Mouse (Mus musculus) brown adipose tissue, adult 24 weeks (tissue): ENCODE results near the gene Timp4. TPM values are rescaled to one million over a fixed set of nuclear protein-coding genes. Genes with fewer than 3 reads are reported as not detected.
A peak's percentile ranks its signal among the peaks of the same experiment; 100 is the strongest.

Experiments
- H3K27ac ChIP-seq: fragments of 200-500 bp; replicated peaks from 2 replicates; pipeline ENCODE4 v1.5.1; 2012; ENCODE audit warnings: low read depth, mild to moderate bottlenecking, low read length
- H3K4me1 ChIP-seq: fragments of 200-500 bp; 2 replicates; pipeline ENCODE4 v1.6.1; 2012; ENCODE audit warnings: low read length, mixed read lengths; ENCODE audit not compliant: control insufficient read depth, insufficient read depth, insufficient read length
- H3K4me3 ChIP-seq: fragments of 200-500 bp; 2 replicates; pipeline ENCODE4 v1.5.1; 2012; ENCODE audit warnings: low read depth, mild to moderate bottlenecking, low read length, moderate library complexity; ENCODE audit not compliant: insufficient read depth
- polyA plus RNA-seq: library from polyadenylated mRNA; stranded (reverse); fragments of >200 nt; gene quantifications from 2 replicates; pipeline ENCODE4 v1.2.4, GENCODE M21; 2012; ENCODE audit not compliant: missing spikeins, insufficient read depth, insufficient read length

Timp4 gene
- polyA plus RNA-seq, 1 experiment, result 11.1 TPM

DNA sequence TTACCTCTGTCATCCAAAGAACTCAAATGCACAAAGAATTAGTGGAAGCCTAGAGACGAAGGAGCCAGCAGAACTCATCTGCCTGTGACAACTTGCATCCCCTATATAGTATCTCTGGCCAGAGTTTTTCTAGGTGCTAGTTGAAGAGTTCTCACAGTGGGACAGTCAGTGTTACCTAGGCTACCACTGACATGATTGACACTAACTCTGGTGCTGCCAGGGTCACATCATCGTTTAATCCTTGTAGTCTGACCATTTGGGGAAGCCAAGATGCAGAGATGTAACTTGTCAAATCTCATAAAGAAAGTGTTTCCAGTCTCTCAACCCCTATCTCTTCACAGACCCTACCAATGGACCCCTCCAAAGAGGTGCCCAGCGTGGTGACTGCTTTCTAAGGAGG, 19.3 kb upstream of the Timp4 start:
- Histone ChIP-seq H3K27ac (peak overlapping the region; percentile 78), H3K4me3 (no peak overlapping the region), H3K4me1 (peaks cover 46% of the 10 kb centered on the region)

DNA sequence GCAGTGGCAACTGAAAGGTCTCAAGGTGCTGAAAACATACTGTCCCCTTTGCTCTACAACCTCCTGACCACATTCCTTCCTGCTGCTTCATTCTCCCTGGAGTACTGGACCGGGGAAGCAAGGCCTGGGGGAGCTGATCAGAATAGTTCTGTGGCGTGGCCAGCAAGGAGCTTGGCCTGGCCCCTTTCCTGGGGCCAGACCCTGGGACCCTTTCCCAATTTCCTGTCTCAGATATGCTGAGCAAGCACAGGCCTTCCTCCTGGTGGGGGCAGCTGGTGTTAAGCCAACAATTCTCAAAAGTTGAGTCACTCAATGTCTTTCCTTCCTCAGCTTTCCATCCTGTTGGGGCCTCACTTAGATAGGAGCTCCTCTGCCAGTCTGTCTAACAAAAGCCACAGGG, 18.1 kb upstream of the Timp4 start:
- no peak overlapping the region for H3K4me3 ChIP-seq
- peaks cover 48% of the 10 kb centered on the region for H3K4me1 ChIP-seq
- peak overlapping the region; percentile 96 for H3K27ac ChIP-seq

DNA sequence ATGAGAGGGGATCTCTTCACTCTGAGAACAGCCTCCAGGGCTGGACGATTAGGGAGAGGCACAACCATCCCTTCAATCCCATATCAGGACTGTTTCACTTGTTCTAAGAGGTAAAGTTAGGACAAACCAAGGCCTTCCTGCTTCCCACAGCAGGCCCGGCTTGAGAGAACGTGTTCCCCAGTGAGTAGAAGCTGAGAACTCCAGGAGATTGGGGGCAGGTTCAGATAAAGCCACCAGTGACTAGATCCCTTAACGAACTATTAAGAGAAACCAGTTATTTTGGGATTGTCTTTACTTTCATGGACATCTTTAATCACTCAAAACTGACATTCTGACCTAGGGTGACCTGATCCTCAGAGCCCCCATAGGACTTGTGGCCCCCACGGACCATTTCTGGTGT, 17.6 kb upstream of the Timp4 start:
- Histone ChIP-seq H3K4me3 (no peak overlapping the region), H3K27ac (peak overlapping the region; percentile 96), H3K4me1 (peaks cover 48% of the 10 kb centered on the region)

DNA sequence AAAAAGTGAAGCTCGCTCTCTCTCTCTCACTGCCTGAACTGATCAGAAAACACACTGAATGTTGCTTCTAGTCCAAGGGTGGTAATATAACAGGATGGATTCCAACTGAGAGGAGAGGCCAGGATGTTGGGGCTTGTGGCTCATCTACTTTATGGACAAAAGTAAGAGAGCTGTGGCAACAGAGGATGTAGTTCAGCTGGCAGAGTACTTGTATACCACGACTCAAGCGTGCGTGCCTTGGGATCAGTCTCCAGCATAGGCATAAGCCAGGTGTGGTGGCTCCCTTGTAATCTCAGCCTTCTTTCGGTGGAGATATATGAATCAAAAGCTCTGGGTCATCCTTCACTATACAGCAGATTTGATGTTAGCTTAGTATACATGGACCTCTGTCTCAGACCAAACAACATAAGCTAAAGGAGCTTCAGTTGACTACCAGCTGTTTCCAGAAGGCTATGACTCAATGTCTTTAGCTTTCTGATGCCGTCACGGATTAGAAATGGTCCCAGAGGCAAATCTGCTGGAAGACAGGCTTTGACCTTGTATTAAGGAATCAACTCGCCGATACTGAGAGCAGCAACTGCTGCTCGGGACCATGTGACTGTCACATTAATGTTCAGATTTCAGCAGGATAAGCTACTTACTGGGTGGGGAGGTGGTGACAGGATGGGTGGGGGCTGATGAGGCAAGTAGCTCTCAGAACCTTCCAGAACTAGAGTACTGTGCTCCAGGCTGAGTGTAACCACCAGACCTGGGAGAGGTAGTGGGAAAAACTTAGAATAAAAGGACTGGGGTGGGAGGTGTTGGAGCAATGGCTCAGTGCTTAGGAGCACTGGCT, 16.8 kb upstream of the Timp4 start:
- no peak overlapping the region for H3K4me3 ChIP-seq
- peak overlapping the region; percentile 96 for H3K27ac ChIP-seq
- H3K4me1 ChIP-seq, result peaks cover 46% of the 10 kb centered on the region

DNA sequence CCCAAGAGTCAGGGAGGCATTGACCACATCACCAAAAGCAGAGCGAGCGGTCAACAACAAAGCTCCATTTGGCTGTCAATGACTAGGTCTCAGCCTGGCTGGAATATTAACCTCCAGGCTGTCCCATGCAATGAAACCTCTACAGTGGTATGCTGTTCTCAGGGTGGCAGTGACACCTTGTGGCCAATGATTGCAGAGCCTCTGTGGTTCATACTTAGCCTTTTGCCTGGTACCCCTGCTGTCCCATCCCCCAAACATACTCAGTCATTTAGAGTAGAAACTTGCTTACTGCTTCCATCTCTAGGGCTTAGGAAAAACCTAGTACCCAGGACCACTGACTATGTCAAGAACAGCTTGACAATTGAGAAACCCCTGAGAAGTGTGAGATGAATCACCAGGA, 15.9 kb upstream of the Timp4 start:
- H3K27ac ChIP-seq, result peak overlapping the region; percentile 96
- peaks cover 42% of the 10 kb centered on the region for H3K4me1 ChIP-seq
- no peak overlapping the region for H3K4me3 ChIP-seq

DNA sequence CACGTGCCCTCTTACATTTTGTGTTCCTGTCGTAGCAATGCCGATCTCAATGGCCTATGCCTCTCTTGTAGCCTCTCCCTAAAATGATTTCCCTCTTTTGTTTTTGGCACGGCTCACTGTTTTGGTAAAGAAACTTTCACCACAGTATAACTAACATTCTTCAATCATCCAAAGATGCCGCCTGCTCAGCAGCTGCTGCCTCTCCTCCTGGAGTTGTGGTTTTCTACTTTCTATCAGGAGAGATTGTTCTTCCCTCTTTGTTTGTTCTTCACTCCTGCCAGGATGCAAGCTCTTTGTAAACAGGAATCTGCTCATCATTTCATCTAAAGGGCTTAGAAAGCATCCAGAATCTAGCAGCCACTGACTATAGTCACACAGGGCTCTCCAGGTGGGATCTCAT, 14.8 kb upstream of the Timp4 start:
- Histone ChIP-seq H3K4me1 (peaks cover 34% of the 10 kb centered on the region), H3K27ac (peak overlapping the region; percentile 85), H3K4me3 (no peak overlapping the region)

DNA sequence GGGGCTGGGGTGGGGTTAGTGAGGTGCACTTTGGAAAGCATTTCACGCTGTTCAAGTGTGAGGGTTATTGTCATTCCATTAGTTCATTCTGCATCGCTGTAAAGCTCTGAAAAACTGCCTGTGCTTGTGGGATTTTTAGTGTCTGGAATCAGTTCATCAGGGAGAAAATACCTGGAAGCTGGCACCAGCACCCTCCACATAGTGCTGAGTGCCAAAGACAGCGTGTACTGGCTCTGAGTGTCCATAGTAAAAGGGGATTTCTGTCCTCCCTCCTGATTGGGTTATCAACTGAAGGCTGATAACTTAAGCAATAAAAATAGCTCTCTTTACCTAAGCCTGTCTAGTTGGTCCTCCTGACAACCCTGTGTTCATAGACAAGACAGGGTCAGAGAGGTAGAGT, 8.5 kb upstream of the Timp4 start:
- H3K4me3 ChIP-seq, result no peak overlapping the region
- H3K27ac ChIP-seq, result no peak overlapping the region
- H3K4me1 ChIP-seq, result no peaks in the 10 kb centered on the region

DNA sequence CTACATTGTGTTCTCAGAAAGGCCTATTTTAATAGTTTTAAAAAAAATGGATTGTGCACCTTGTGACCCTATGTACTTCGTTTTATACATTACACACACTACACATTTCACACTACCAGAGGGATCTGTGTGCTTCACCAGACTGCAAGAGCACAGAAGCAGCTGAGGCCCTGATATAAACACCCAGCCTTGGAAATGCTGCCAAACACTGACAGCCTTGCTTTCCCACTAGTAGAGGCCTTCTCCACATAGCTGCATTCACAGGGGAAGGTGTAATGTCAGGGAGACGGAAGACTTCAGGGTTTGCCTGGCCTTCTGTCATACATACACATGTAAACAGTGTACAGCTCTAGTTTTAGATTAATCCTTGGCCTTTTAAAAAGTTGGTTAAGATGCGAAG, 3.2 kb upstream of the Timp4 start:
- H3K4me1 ChIP-seq, result peaks cover 5% of the 10 kb centered on the region; the same call in 1 of the 2 replicates
- no peak overlapping the region for H3K27ac ChIP-seq
- H3K4me3 ChIP-seq, result no peak overlapping the region

DNA sequence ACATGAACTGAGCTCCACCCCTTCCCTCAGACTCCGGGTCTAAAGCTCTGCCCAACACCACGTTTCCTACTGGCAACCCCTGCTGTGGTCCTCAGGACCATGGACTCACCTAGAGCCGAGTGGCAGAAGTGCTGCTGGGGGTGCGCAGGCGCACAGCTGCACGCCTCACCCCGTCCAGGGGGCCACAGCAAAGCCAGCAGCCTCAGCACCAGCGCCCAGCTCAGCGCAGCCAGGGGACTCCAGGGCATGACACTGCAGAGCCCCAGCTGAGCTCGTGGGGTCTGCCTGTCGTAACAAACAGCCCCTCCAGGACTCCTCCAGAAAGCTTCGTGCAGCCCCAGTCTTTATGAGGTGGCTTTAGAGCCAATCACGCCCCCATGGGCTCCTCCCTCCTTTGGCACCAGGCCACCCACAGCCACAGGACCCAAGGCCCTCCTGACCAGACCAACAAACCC, 447 bp downstream of the Timp4 start:
- Histone ChIP-seq H3K4me3 (peak overlapping the region; percentile 62), H3K4me1 (peaks cover 10% of the 10 kb centered on the region; the same call in 1 of the 2 replicates), H3K27ac (peak overlapping the region; percentile 69)

DNA sequence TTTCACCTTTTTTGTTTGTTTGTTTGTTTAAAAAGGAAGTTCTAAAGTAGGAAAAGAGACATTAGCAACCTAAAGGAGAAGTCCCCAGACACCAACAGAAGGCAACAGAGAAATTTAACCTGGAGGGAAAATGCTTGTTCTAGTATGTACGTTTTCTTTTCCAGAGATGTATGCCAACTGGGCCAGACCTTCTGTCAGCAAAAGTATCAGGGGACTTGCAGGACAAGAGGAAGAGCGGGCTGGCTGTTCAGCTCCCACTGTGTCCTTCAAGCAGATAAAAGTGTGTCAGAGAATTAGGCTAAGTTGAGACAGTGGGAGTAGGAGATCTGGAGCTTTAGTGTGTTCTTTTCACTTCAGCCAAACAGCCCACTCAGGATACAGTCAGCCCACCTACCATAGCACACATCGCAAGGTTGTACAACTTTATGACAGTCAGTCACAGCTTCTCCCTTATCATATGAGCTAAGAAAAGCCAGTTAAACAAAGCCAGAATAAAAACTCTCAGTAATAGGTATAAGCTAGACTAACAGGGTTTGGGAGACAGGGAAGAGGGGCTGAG, 6.4 kb downstream of the Timp4 start:
- Histone ChIP-seq H3K27ac (peak overlapping the region; percentile 29), H3K4me1 (peaks cover 27% of the 10 kb centered on the region), H3K4me3 (no peak overlapping the region)

DNA sequence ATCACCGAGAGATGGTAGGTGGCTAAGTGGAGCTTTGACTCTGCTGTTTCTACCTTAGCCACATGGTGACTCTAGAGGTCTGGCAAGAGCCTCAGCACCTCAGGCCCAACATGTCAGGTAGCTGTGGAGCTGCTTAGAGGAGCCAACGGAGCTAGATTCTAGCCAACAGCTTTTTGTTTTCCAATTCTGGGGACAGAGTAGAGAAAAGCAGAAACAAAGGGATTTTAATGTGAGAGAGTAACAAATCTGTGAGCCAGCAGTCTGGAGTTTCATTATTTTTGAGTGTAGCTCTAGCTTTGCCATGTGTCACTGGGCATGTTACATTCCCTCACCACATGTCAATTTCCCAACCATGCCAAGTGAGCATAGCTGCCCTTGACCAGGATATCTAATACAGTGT, 7.8 kb downstream of the Timp4 start:
- 0 out of 2 replicates have a peak overlapping the region, but pooled peaks have one; percentile 7 for H3K27ac ChIP-seq
- peaks cover 35% of the 10 kb centered on the region for H3K4me1 ChIP-seq
- no peak overlapping the region for H3K4me3 ChIP-seq

DNA sequence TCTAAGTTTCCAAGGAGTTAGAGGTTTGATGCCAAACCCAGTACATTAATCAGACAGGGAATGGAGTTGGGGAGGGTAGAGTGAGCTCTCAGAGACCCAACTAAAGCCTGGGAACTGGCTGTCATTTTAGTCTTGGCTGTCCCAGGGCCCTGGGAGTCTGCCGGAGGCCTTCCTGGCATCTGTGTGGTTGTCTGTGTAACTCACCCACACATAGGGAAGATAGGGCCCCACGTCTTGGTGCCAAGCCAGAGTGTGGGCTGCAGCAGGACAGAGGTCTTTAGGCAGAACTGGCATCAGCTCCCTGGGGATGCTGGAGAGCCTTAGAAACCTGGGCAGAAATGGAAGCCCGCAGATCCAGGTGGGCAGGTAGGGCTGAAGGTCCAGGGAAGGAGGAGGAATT, 10.1 kb downstream of the Timp4 start:
- peaks cover 45% of the 10 kb centered on the region for H3K4me1 ChIP-seq
- no peak overlapping the region for H3K4me3 ChIP-seq
- H3K27ac ChIP-seq, result peak overlapping the region; percentile 84

DNA sequence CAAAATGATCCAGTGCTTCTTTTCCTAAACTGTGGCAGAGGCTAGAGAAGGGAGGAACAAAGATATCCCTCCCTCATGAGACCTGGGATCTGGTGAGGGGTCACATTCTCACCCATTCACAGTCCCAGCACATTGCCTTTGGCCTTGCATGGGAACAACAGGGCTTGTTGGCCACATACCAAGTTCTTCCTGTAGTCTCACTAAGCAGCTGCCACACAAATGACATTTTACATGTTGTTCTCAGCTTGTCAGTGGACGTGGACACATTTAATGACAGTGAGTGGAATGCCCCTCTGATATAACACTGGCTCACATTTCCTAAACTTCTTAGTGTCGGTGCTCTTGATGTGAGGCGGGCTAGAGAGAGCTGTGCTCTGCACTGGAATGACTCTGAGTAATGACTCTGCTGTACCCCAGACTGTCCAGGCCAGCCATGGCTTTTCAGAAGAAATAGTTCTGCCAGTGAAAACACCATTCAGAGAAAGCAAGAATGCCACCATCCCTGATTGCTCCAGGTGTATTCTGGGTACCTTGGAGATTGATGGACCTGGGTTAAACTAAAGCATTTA, 10.8 kb downstream of the Timp4 start:
- H3K4me3 ChIP-seq, result no peak overlapping the region
- H3K27ac ChIP-seq, result peak overlapping the region; percentile 99
- H3K4me1 ChIP-seq, result peaks cover 45% of the 10 kb centered on the region

DNA sequence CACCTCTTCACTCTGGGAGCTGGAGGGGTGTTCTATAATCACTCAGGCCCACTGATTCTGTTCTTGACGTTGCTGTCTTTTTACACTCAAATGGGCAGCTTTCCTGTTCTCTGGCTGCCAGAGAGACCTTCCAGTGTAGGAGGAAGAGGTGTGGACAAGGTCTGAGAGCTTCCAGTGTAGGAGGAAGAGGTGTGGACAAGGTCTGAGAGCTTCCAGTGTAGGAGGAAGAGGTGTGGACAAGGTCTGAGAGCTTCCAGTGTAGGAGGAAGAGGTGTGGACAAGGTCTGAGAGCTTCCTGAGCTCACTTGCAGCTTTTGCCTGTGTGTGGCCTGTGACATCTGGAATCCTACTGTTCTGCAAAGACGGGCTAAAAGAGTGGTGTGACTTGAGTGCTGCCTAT, 11.6 kb downstream of the Timp4 start:
- Histone ChIP-seq H3K4me3 (peak overlapping the region; percentile 39), H3K4me1 (peaks cover 39% of the 10 kb centered on the region), H3K27ac (peak overlapping the region; percentile 99)

DNA sequence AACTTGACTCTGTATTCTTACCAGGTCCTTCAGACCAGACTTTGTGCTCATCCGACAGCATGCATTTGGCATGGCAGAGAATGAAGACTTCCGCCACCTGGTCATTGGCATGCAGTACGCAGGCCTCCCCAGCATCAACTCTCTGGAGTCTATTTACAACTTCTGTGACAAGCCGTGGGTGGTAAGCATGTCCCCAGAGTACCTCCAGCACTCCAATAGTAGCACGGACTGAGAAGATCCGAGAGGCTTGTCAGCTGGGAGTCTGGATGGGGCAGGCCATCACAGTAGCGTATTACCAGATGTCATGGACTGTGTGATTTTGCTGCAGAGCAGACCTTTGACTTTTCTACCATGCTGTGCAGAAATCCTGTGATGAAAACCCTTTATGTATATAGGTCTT, 12.7 kb downstream of the Timp4 start:
- Histone ChIP-seq H3K4me3 (no peak overlapping the region), H3K27ac (peak overlapping the region; percentile 99), H3K4me1 (peaks cover 43% of the 10 kb centered on the region)
